Mouse (Mus musculus) stomach, postnatal 0 days (tissue): ENCODE results near the gene Gm10912. TPM values are rescaled to one million over a fixed set of nuclear protein-coding genes. Genes with fewer than 3 reads are reported as not detected.

Source experiments
- ATAC-seq: fragments of 200-750 bp; cut with Nextera tagmentation; 2 replicates; pipeline ENCODE4 v1.8.0; 2017; ENCODE audit not compliant: low FRiP score, low TSS enrichment
- DNase-seq: peaks from one replicate; pipeline ENCODE4 v3.0.0-alpha.2; 2016; ENCODE audit warnings: low spot score
- H3K27ac ChIP-seq: fragments of 300-500 bp; sonication (generic); replicated peaks from 2 replicates; pipeline ENCODE4 v1.5.1; 2014; ENCODE audit warnings: mild to moderate bottlenecking, control low read depth
- H3K27me3 ChIP-seq: fragments of 300-500 bp; sonication (generic); 2 replicates; pipeline ENCODE4 v1.6.1; 2014; ENCODE audit warnings: low read length; ENCODE audit not compliant: control insufficient read depth, insufficient read depth
- H3K36me3 ChIP-seq: fragments of 300-500 bp; sonication (generic); 2 replicates; pipeline ENCODE4 v1.6.1; 2014; ENCODE audit warnings: low read length, mixed read lengths; ENCODE audit not compliant: control insufficient read depth, insufficient read depth
- H3K4me1 ChIP-seq: fragments of 300-500 bp; sonication (generic); replicated peaks from 2 replicates; pipeline ENCODE4 v1.6.1; 2014; ENCODE audit warnings: antibody characterized with exemption; ENCODE audit not compliant: control insufficient read depth, insufficient read depth
- H3K4me2 ChIP-seq: fragments of 300-500 bp; sonication (generic); replicated peaks from 2 replicates; pipeline ENCODE4 v1.6.1; 2014; ENCODE audit warnings: low read depth, mild to moderate bottlenecking, control low read depth, moderate library complexity
- H3K4me3 ChIP-seq: fragments of 300-500 bp; sonication (generic); 2 replicates; pipeline ENCODE4 v1.5.1; 2014; ENCODE audit warnings: low read depth, low read length, control low read depth
- H3K9ac ChIP-seq: fragments of 300-500 bp; sonication (generic); 2 replicates; pipeline ENCODE4 v1.6.1; 2014; ENCODE audit warnings: mild to moderate bottlenecking, low read length, control low read depth, mixed read lengths
- H3K9me3 ChIP-seq: fragments of 300-500 bp; sonication (generic); 2 replicates; pipeline ENCODE4 v1.6.1; 2016; ENCODE audit warnings: low read length; ENCODE audit not compliant: control insufficient read depth
- CTCF ChIP-seq: IDR thresholded peaks from 2 replicates; pipeline ENCODE4 v1.5.1; 2016; ENCODE audit warnings: antibody characterized with exemption, low read depth, mild to moderate bottlenecking, moderate library complexity
- EP300 ChIP-seq: optimal IDR thresholded peaks from 2 replicates; pipeline ENCODE3; 2016; ENCODE audit warnings: antibody characterized with exemption
- WGBS: fragments of 180-500 bp; shearing (Covaris S2); extraction: QIAGEN DNeasy Blood & Tissue Kit; methylation state at CpG from one replicate; pipeline ENCODE4 v1.1.7; 2014; 5-methylcytosine and 5-hydroxymethylcytosine counted together
- polyA plus RNA-seq: library from polyadenylated mRNA; unstranded; fragments of >200 nt; fragmentation: Nextera tagmentation; extraction: Ambion mirVana; gene quantifications from 2 replicates; pipeline ENCODE4 v1.2.1, GENCODE M21; 2015

The Gm10912 gene
- polyA plus RNA-seq, 1 experiment from 2014 or later: not detected

DNA sequence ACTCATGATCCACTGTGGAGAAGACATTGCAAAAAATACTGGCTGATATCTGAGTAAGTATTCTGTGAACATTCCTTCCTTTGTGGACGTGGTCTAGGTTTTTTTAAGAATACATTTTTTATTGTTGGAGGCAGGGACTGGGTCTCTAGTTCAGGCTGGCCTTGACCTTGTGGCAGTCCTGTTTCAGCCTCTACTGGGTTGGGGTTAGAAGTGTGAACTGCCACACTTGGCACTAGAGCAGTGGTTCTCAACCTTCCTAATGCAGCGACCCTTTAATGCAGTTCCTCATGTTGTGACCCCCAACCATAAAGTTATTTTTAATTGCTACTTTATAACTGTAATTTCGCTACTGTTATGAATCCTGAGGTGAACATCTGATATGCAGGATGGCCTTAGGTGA, 35.2 kb upstream of the Gm10912 start:
- TF ChIP-seq EP300: no peak
- TF ChIP-seq CTCF: no peak
- Histone ChIP-seq H3K9ac (no peak overlapping the region), H3K27me3 (no peaks in the 10 kb centered on the region), H3K4me1 (no peaks in the 10 kb centered on the region), H3K4me2 (no peak overlapping the region), H3K36me3 (no peaks in the 10 kb centered on the region; the same call in 1 of the 2 replicates), H3K9me3 (no peaks in the 10 kb centered on the region), H3K4me3 (no peak overlapping the region), H3K27ac (no peak overlapping the region)
- 76% methylated on average over 3 of the region's 3 CpGs for WGBS
- ATAC-seq (no peak), DNase-seq (no peak)

- no peak for ATAC-seq
- Histone ChIP-seq H3K4me3 (no peak overlapping the region), H3K9me3 (no peaks in the 10 kb centered on the region), H3K36me3 (no peaks in the 10 kb centered on the region; the same call in 1 of the 2 replicates), H3K4me2 (no peak overlapping the region), H3K4me1 (no peaks in the 10 kb centered on the region), H3K27ac (no peak overlapping the region), H3K9ac (no peak overlapping the region), H3K27me3 (no peaks in the 10 kb centered on the region)
- no peak for DNase-seq
- TF ChIP-seq EP300 (no peak), CTCF (no peak)
- 88% methylated on average over 3 of the region's 3 CpGs for WGBS
These were observed 33.6 kb upstream of the Gm10912 start for GRCm38 (mm10) chr2:104032056-104032455.

- Histone ChIP-seq H3K4me2 (no peak overlapping the region), H3K4me1 (no peaks in the 10 kb centered on the region), H3K27me3 (no peaks in the 10 kb centered on the region), H3K9me3 (no peaks in the 10 kb centered on the region), H3K9ac (no peak overlapping the region), H3K36me3 (no peaks in the 10 kb centered on the region; the same call in 1 of the 2 replicates), H3K27ac (no peak overlapping the region), H3K4me3 (no peak overlapping the region)
- peak; percentile 63; the same call in 1 of the 2 replicates for ATAC-seq
- DNase-seq: peak; percentile 59
- WGBS: 32% methylated on average over 3 of the region's 3 CpGs
- TF ChIP-seq CTCF (peak; percentile 98), EP300 (no peak)
These were observed 30.7 kb upstream of the Gm10912 start for GRCm38 (mm10) chr2:104034832-104035472.

DNA sequence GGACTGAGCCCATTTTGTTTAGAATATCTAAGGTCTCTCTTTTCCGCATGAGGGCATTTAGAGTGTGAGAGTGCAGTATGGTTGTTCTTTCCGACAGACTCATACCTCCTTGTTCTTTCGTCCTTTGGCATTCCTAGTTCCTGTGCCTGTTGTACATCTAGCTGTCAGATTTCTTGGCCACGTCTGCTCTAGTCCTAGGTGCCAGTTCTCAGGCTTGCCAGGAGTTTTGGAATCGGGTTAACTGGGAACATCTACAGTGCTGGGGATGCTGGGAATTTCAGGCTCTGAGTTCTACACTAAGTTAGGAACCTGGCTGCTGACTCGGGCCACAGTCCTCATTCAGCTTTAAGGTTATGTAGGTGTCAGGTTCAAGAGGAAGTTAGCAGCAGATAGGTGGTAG, 30.0 kb upstream of the Gm10912 start:
- no peak overlapping the region for H3K4me3 ChIP-seq
- no peak for DNase-seq
- H3K36me3 ChIP-seq: peaks cover 4% of the 10 kb centered on the region; the same call in 1 of the 2 replicates
- H3K9ac ChIP-seq: no peak overlapping the region
- H3K27me3 ChIP-seq: no peaks in the 10 kb centered on the region
- no peaks in the 10 kb centered on the region for H3K4me1 ChIP-seq
- ATAC-seq: 0 out of 2 replicates have a peak, but pooled peaks have one; percentile 36
- no peaks in the 10 kb centered on the region for H3K9me3 ChIP-seq
- 64% methylated on average over 6 of the region's 6 CpGs for WGBS
- no peak overlapping the region for H3K4me2 ChIP-seq
- H3K27ac ChIP-seq: 0 out of 2 replicates have a peak overlapping the region, but pooled peaks have one; percentile 14
- TF ChIP-seq EP300 (no peak), CTCF (no peak)

DNA sequence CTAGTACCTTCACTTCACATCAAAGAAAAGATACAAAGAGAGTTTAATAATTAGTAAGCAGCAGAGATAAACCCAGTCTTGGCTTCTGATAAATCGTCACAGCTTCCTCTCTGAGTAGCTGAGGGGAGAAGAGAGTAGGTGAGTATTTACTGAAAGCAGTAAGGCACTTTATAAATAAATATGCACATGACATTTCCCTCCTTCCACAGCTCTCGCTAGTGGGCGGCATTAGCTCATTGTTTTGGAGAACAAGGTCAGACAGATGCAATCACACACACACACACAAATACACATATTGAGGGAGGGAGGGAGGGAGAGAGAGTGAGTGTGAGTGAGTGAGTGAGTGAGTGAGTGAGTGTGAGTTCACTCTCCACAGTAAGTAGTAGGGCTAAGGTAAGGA, 29.3 kb upstream of the Gm10912 start:
- 0 out of 2 replicates have a peak, but pooled peaks have one; percentile 54 for ATAC-seq
- Histone ChIP-seq H3K36me3 (peaks cover 4% of the 10 kb centered on the region; the same call in 1 of the 2 replicates), H3K9me3 (no peaks in the 10 kb centered on the region), H3K4me1 (no peaks in the 10 kb centered on the region), H3K4me3 (no peak overlapping the region), H3K4me2 (no peak overlapping the region), H3K27me3 (no peaks in the 10 kb centered on the region), H3K9ac (no peak overlapping the region), H3K27ac (no peak overlapping the region)
- peak; percentile 18; the same call in 1 of the 2 replicates for TF ChIP-seq CTCF
- no peak for TF ChIP-seq EP300
- no peak for DNase-seq
- 37% methylated on average over 3 of the region's 3 CpGs for WGBS

- H3K4me3 ChIP-seq: no peak overlapping the region
- no peak overlapping the region for H3K27ac ChIP-seq
- no peak overlapping the region for H3K4me2 ChIP-seq
- TF ChIP-seq EP300: no peak
- TF ChIP-seq CTCF: no peak
- no peak overlapping the region for H3K9ac ChIP-seq
- ATAC-seq (no peak), DNase-seq (no peak)
- no peaks in the 10 kb centered on the region for H3K9me3 ChIP-seq
- H3K4me1 ChIP-seq: no peaks in the 10 kb centered on the region
- H3K36me3 ChIP-seq: peaks cover 4% of the 10 kb centered on the region; the same call in 1 of the 2 replicates
- H3K27me3 ChIP-seq: no peaks in the 10 kb centered on the region
- WGBS: 72% methylated on average over 2 of the region's 2 CpGs
These were observed 27.4 kb upstream of the Gm10912 start for GRCm38 (mm10) chr2:104038236-104038635.
